Mouse (Mus musculus) embryonic facial prominence, embryonic 13.5 days (tissue): ENCODE measurements around the gene Pcdh7. TPM values are rescaled to one million over a fixed set of nuclear protein-coding genes. Genes with fewer than 3 reads are reported as not detected.

Source experiments
- ATAC-seq: fragments of 200-750 bp; cut with Nextera tagmentation; 2 replicates; pipeline ENCODE4 v1.8.0; 2017; ENCODE audit warnings: low read depth; ENCODE audit not compliant: insufficient number of reproducible peaks, insufficient read depth, low FRiP score, low TSS enrichment
- H3K27ac ChIP-seq: fragments of 300-500 bp; sonication (generic); 2 replicates; pipeline ENCODE4 v1.5.1; 2015; ENCODE audit warnings: moderate library complexity, mild to moderate bottlenecking, inconsistent platforms
- H3K27me3 ChIP-seq: fragments of 300-500 bp; sonication (generic); 2 replicates; pipeline ENCODE4 v1.6.1; 2015; ENCODE audit warnings: mild to moderate bottlenecking, inconsistent platforms
- H3K36me3 ChIP-seq: fragments of 300-500 bp; sonication (generic); 2 replicates; pipeline ENCODE4 v1.6.1; 2015; ENCODE audit warnings: mild to moderate bottlenecking, inconsistent platforms
- H3K4me1 ChIP-seq: fragments of 300-500 bp; sonication (generic); 2 replicates; pipeline ENCODE4 v1.6.1; 2015; ENCODE audit warnings: inconsistent platforms
- H3K4me2 ChIP-seq: fragments of 300-500 bp; sonication (generic); 2 replicates; pipeline ENCODE4 v1.6.1; 2015; ENCODE audit warnings: moderate library complexity, mild to moderate bottlenecking, inconsistent platforms
- H3K4me3 ChIP-seq: fragments of 300-500 bp; sonication (generic); 2 replicates; pipeline ENCODE4 v1.5.1; 2015; ENCODE audit warnings: mild to moderate bottlenecking, inconsistent platforms
- H3K9ac ChIP-seq: fragments of 300-500 bp; sonication (generic); 2 replicates; pipeline ENCODE4 v1.6.1; 2015; ENCODE audit warnings: mild to moderate bottlenecking, inconsistent platforms
- H3K9me3 ChIP-seq: fragments of 300-500 bp; sonication (generic); 2 replicates; pipeline ENCODE4 v1.6.1; 2016; ENCODE audit warnings: inconsistent platforms
- WGBS: fragments of 180-500 bp; shearing (Covaris S2); methylation state at CpG from one replicate; pipeline ENCODE4 v1.1.7; 2015; ENCODE audit warnings: mixed read lengths; 5-methylcytosine and 5-hydroxymethylcytosine counted together
- polyA plus RNA-seq: library from polyadenylated mRNA; unstranded; fragments of >200 nt; fragmentation: Nextera tagmentation; extraction: Ambion mirVana; gene quantifications from 2 replicates; pipeline ENCODE4 v1.2.1, GENCODE M21; 2015

The Pcdh7 gene
- polyA plus RNA-seq, 1 experiment from 2014 or later: 14.3 TPM

- WGBS: 25% methylated on average over 1 of the region's 1 CpGs
- no peak overlapping the region for H3K4me3 ChIP-seq
- no peak overlapping the region for H3K9ac ChIP-seq
- H3K4me1 ChIP-seq: peaks cover 11% of the 10 kb centered on the region; the same call in 1 of the 2 replicates
- ATAC-seq: no peak
- no peaks in the 10 kb centered on the region for H3K9me3 ChIP-seq
- H3K27me3 ChIP-seq: no peaks in the 10 kb centered on the region
- no peak overlapping the region for H3K4me2 ChIP-seq
- no peak overlapping the region for H3K27ac ChIP-seq
- H3K36me3 ChIP-seq: no peaks in the 10 kb centered on the region
Measured at GRCm38 (mm10) chr5:57810641-57811040, 92.9 kb downstream of the Pcdh7 start.

- peaks cover 6% of the 10 kb centered on the region; the same call in 1 of the 2 replicates for H3K4me1 ChIP-seq
- H3K36me3 ChIP-seq: no peaks in the 10 kb centered on the region
- no peak overlapping the region for H3K4me2 ChIP-seq
- no peaks in the 10 kb centered on the region for H3K27me3 ChIP-seq
- WGBS: 66% methylated on average over 5 of the region's 5 CpGs
- no peak overlapping the region for H3K9ac ChIP-seq
- no peak for ATAC-seq
- H3K9me3 ChIP-seq: no peaks in the 10 kb centered on the region
- H3K27ac ChIP-seq: no peak overlapping the region
- H3K4me3 ChIP-seq: no peak overlapping the region
Measured at GRCm38 (mm10) chr5:57815964-57816589, 98.3 kb downstream of the Pcdh7 start.

- H3K4me1 ChIP-seq: 0 out of 2 replicates have a peak, but pooled peaks cover 2% of the 10 kb centered on the region
- H3K36me3 ChIP-seq: no peaks in the 10 kb centered on the region
- no peaks in the 10 kb centered on the region for H3K9me3 ChIP-seq
- no peak overlapping the region for H3K27ac ChIP-seq
- ATAC-seq: no peak
- H3K4me3 ChIP-seq: no peak overlapping the region
- no peaks in the 10 kb centered on the region for H3K27me3 ChIP-seq
- 74% methylated on average over 2 of the region's 2 CpGs for WGBS
- no peak overlapping the region for H3K4me2 ChIP-seq
- H3K9ac ChIP-seq: no peak overlapping the region
Measured at GRCm38 (mm10) chr5:57819788-57820187, 102.0 kb downstream of the Pcdh7 start.

GRCm38 (mm10) chr5:57821099-57821498, 103.3 kb downstream of the Pcdh7 start:
- H3K9me3 ChIP-seq: no peaks in the 10 kb centered on the region
- 83% methylated on average over 8 of the region's 8 CpGs for WGBS
- H3K27ac ChIP-seq: no peak overlapping the region
- H3K4me2 ChIP-seq: no peak overlapping the region
- no peaks in the 10 kb centered on the region for H3K27me3 ChIP-seq
- no peak overlapping the region for H3K9ac ChIP-seq
- 0 out of 2 replicates have a peak, but pooled peaks cover 2% of the 10 kb centered on the region for H3K4me1 ChIP-seq
- H3K36me3 ChIP-seq: no peaks in the 10 kb centered on the region
- H3K4me3 ChIP-seq: no peak overlapping the region
- no peak for ATAC-seq

DNA sequence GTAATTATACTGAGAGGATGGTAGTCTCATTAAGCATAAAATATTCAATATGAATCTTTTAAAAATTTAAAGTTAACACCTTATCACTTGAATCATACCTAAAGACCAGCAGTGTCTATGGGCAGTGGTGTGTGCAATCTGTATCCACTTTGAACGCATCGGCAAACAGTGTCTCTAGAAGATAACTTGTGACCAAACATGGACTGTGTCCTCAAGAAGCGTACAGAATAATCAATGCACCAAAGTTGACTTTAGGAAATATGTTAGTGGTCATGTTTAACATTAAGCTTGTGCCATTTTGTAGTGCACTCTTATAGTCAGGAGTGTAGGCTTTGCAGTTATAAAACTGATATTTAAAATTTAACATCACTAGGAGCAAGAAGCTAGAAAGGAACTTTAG, 110.7 kb downstream of the Pcdh7 start:
- 92% methylated on average over 3 of the region's 3 CpGs for WGBS
- no peak overlapping the region for H3K9ac ChIP-seq
- H3K4me3 ChIP-seq: no peak overlapping the region
- H3K4me2 ChIP-seq: no peak overlapping the region
- no peak overlapping the region for H3K27ac ChIP-seq
- no peaks in the 10 kb centered on the region for H3K9me3 ChIP-seq
- H3K36me3 ChIP-seq: no peaks in the 10 kb centered on the region
- no peaks in the 10 kb centered on the region for H3K4me1 ChIP-seq
- H3K27me3 ChIP-seq: no peaks in the 10 kb centered on the region
- ATAC-seq: no peak

DNA sequence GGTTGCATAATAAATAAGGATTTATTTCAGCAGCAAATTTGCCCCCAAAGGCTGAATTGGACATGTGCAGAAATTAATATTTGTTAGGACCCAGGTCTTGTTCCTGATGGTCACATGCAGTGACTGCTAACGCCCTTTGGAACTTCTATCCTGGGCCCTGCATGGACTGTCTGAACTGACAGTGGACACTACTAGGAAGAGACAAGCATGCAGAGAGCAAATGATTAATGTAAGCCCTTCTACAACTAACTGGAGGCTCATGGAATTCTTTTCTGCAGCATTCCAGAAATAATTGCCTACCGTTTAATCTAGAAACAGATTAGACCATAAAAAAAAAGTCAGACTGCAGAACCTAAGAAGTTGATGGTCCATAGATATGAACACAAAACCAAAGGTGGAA, 119.4 kb downstream of the Pcdh7 start:
- 47% methylated on average over 2 of the region's 2 CpGs for WGBS
- Histone ChIP-seq H3K9me3 (no peaks in the 10 kb centered on the region), H3K36me3 (no peaks in the 10 kb centered on the region), H3K4me2 (no peak overlapping the region), H3K4me1 (peaks cover 7% of the 10 kb centered on the region; the same call in 1 of the 2 replicates), H3K27me3 (no peaks in the 10 kb centered on the region), H3K27ac (no peak overlapping the region), H3K9ac (no peak overlapping the region), H3K4me3 (no peak overlapping the region)
- ATAC-seq: no peak

GRCm38 (mm10) chr5:57841357-57842119, 123.8 kb downstream of the Pcdh7 start:
- no peak overlapping the region for H3K4me3 ChIP-seq
- no peaks in the 10 kb centered on the region for H3K36me3 ChIP-seq
- WGBS: 53% methylated on average over 5 of the region's 5 CpGs
- no peak overlapping the region for H3K9ac ChIP-seq
- peaks cover 7% of the 10 kb centered on the region; the same call in 1 of the 2 replicates for H3K4me1 ChIP-seq
- H3K4me2 ChIP-seq: no peak overlapping the region
- H3K9me3 ChIP-seq: no peaks in the 10 kb centered on the region
- H3K27me3 ChIP-seq: no peaks in the 10 kb centered on the region
- ATAC-seq: no peak
- H3K27ac ChIP-seq: no peak overlapping the region

- Histone ChIP-seq H3K4me2 (no peak overlapping the region), H3K27ac (no peak overlapping the region), H3K4me3 (no peak overlapping the region), H3K27me3 (no peaks in the 10 kb centered on the region), H3K9ac (no peak overlapping the region), H3K4me1 (no peaks in the 10 kb centered on the region), H3K9me3 (no peaks in the 10 kb centered on the region), H3K36me3 (no peaks in the 10 kb centered on the region)
- 55% methylated on average over 3 of the region's 3 CpGs for WGBS
- no peak for ATAC-seq
Measured at GRCm38 (mm10) chr5:57847500-57847899, 129.7 kb downstream of the Pcdh7 start.

DNA sequence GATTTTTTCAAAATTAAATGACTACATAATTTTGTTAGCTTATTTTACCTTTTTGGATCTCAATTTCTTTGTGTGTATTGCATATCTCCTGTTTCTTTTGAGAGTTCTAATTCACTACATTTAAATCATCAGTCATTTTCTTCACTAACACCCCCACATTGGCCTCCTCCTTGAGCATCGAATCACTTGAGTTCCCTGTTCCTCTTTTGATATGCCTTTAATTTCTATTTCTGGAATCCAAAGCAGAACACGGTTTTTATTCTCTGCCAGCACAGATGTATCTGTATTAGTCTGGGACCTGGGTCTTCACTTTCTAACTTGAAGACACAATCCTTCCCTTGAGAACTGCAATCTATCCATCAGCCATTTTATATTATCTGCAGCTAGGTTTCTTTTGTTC, 132.3 kb downstream of the Pcdh7 start:
- Histone ChIP-seq H3K27me3 (no peaks in the 10 kb centered on the region), H3K9me3 (no peaks in the 10 kb centered on the region), H3K36me3 (no peaks in the 10 kb centered on the region), H3K4me2 (no peak overlapping the region), H3K27ac (no peak overlapping the region), H3K4me1 (no peaks in the 10 kb centered on the region), H3K9ac (no peak overlapping the region), H3K4me3 (no peak overlapping the region)
- 81% methylated on average over 2 of the region's 2 CpGs for WGBS
- no peak for ATAC-seq

DNA sequence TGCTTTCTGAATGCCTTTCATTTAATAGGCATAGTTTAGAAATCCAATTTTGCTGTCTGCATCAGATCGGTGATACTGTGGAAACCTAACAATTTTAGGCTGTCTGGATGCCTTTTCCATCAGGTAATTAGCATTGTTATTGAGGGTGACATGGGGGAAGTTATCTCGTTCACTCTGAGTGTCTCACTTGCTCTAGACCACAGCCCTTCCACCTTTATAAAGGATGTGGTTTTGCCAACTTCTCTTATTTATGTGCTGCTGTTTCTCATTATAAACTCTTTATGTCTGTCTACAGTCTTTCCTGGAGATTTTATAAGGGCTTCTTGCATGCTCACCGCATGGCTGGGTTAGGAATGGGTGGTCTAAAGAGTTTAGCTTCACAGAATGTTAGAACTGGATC, 139.5 kb downstream of the Pcdh7 start:
- no peak overlapping the region for H3K9ac ChIP-seq
- no peak overlapping the region for H3K27ac ChIP-seq
- H3K27me3 ChIP-seq: no peaks in the 10 kb centered on the region
- no peak overlapping the region for H3K4me3 ChIP-seq
- no peaks in the 10 kb centered on the region for H3K36me3 ChIP-seq
- WGBS: 23% methylated on average over 3 of the region's 3 CpGs
- no peaks in the 10 kb centered on the region for H3K9me3 ChIP-seq
- no peak overlapping the region for H3K4me2 ChIP-seq
- no peak for ATAC-seq
- peaks cover 5% of the 10 kb centered on the region for H3K4me1 ChIP-seq

- Histone ChIP-seq H3K27ac (no peak overlapping the region), H3K9ac (no peak overlapping the region), H3K4me1 (peaks cover 16% of the 10 kb centered on the region), H3K27me3 (no peaks in the 10 kb centered on the region), H3K9me3 (no peaks in the 10 kb centered on the region), H3K36me3 (no peaks in the 10 kb centered on the region), H3K4me3 (no peak overlapping the region), H3K4me2 (no peak overlapping the region)
- WGBS: 89% methylated on average over 3 of the region's 3 CpGs
- ATAC-seq: no peak
Measured at GRCm38 (mm10) chr5:57864254-57864653, 146.5 kb downstream of the Pcdh7 start.

DNA sequence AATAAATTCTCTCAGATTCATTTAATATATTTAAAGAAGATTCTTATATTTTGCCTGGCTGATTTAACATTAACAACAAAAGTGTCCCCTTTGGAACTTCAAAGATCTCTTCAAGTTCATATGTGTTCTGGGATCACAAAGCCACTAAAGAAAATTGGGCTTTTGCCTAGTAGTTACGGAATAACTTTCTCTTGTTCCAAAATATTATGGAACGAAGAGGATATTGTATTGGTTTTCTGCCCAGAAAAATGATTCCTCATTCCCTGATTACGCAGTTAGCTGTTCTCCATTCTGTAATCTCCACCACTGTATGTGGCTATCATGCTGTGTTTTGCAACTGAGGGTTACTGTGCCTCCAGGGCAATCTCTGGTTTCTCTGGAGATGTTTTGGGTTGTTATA, 147.5 kb downstream of the Pcdh7 start:
- no peak overlapping the region for H3K9ac ChIP-seq
- no peaks in the 10 kb centered on the region for H3K27me3 ChIP-seq
- H3K27ac ChIP-seq: no peak overlapping the region
- ATAC-seq: no peak
- H3K36me3 ChIP-seq: no peaks in the 10 kb centered on the region
- WGBS: 53% methylated on average over 3 of the region's 3 CpGs
- no peak overlapping the region for H3K4me2 ChIP-seq
- H3K4me3 ChIP-seq: no peak overlapping the region
- H3K4me1 ChIP-seq: peaks cover 18% of the 10 kb centered on the region
- no peaks in the 10 kb centered on the region for H3K9me3 ChIP-seq
